Mouse (Mus musculus): ENCODE measurements around the gene Gdf15.
A peak's percentile ranks its signal among the peaks of the same experiment; 100 is the strongest.

DNA sequence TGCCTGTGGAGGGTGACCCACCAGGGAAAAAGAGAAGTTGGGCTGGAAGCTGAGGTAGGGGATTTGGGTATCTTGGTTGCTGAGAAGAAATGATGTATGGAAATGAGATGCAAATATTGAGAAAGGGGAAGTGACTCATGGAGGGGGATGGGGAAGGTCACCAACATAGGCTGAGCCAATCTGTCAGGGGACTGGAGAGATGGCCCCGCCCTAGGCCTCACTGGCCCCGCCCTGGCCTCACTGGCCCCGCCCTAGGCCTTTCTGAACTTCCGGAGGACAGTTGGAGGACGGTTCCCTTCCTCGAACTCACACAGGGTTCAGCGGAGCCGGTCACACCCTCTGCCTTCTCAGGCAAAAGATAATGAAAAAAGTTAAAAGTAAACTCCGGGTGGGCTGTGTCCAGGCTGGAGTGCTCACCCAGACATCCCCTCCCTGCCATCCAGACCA is 13.3 kb downstream of the Gdf15 start:
- TF ChIP-seq CTCF (IDR thresholded peaks at IDR 0.05; ENCODE audit: low read depth, low read length) (no peak), POLR2A (IDR thresholded peaks at IDR 0.05; ENCODE audit: insufficient read depth, low read length) (peak; percentile 82)
